Mouse (Mus musculus) liver, adult 2 months (tissue): Measurements from ENCODE around the gene Olfr1009.
"Not testable (repeated sequence)": the region's sequence is repeated elsewhere in the genome, so short reads cannot be mapped to it uniquely, and the experiment has no call there.

ENCODE experiments used
- CTCF ChIP-seq: fragments of 200-500 bp; IDR thresholded peaks from 2 replicates; pipeline ENCODE4 v1.5.1; 2011; ENCODE audit warnings: low read depth, low read length, control low read depth
- POLR2A ChIP-seq: fragments of 200-500 bp; IDR thresholded peaks from 2 replicates; pipeline ENCODE4 v1.6.1; 2011; ENCODE audit warnings: low read length, control low read depth; ENCODE audit not compliant: insufficient read depth; ENCODE audit errors: extremely low read depth

DNA sequence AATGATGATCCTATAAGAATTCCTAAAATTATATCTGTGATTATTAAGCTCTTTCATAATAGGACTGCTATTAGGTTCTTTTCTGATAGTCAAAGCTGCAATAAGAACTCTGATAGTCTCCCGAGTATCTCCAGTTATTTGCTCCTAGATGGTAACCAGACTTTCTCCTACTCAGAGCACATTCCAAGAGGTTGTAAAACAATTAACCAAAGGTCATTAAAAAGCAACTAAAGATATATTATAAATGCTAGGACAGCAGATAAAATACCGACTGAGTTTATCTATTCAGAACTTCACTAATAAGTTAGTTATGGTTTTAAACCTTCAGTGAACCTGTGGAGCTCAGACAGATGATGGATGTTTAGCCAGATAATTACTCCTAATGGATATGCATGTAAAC lies 4.5 kb upstream of the Olfr1009 start:
- TF ChIP-seq CTCF, POLR2A: not testable (repeated sequence)
